Mouse (Mus musculus) liver, embryonic 14.5 days (tissue): Measurements from ENCODE around the gene Engase.

Experiments
- CTCF ChIP-seq: IDR thresholded peaks from 2 replicates; pipeline ENCODE4 v1.5.1; 2016; ENCODE audit warnings: antibody characterized with exemption, low read depth, control low read depth
- EP300 ChIP-seq: IDR thresholded peaks from 2 replicates; pipeline ENCODE4 v1.6.1; 2016; ENCODE audit warnings: antibody characterized with exemption, low read depth

DNA sequence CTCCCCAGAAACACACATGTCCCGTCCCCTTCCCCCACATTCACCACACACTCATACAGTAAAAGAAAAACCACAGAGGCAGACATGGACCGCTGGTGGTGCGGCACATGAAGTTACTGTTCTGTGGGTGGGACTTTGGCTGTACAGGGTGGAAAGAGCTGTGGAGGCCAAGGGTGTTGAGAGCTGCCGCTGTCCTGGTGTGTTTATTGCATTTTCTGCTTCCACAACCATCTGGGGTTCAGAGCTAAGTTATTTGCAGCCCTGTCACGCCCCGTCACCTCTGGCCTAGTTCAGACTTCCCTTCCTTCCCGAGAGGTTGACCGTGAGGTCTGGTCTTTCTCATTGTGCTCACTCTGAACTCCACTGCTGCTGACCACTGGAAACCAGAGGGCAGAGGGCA is 17.6 kb upstream of the Engase start:
- TF ChIP-seq CTCF (no peak), EP300 (no peak)
